Mouse (Mus musculus): ENCODE data around the gene Lats1. TPM values are rescaled to one million over a fixed set of nuclear protein-coding genes. Genes with fewer than 3 reads are reported as not detected.
A peak's percentile ranks its signal among the peaks of the same experiment; 100 is the strongest.

Lats1 gene
- polyA plus RNA-seq, 1 experiment from 2014 or later, result 5.5 TPM

- H3K36me3 ChIP-seq, result peaks cover 65% of the 10 kb centered on the region
Measured at GRCm38 (mm10) chr10:7673673-7674072, 7.3 kb upstream of the Lats1 start.

GRCm38 (mm10) chr10:7681343-7682025 is 470 bp downstream of the Lats1 start:
- H3K27me3 ChIP-seq (replicated peaks), result no peaks in the 10 kb centered on the region
- H3K4me1 ChIP-seq (replicated peaks), result peaks cover 36% of the 10 kb centered on the region
- H3K9ac ChIP-seq, result peak overlapping the region; percentile 96
- H3K36me3 ChIP-seq, result peaks cover 31% of the 10 kb centered on the region
- peak overlapping the region; percentile 93 for H3K4me3 ChIP-seq
- H3K4me2 ChIP-seq, result peak overlapping the region; percentile 89
- H3K9me3 ChIP-seq (replicated peaks), result no peaks in the 10 kb centered on the region
- under 1% methylated on average over 64 of the region's 64 CpGs for WGBS
- ATAC-seq (ENCODE audit: insufficient number of reproducible peaks, low FRiP score), result peak; percentile 90
- H3K27ac ChIP-seq (ENCODE audit: poor library complexity, severe bottlenecking), result peak overlapping the region; percentile 99

More at GRCm38 (mm10) chr10:7673673-7674072, 7.3 kb upstream of the Lats1 start:
- no peak overlapping the region for H3K4me2 ChIP-seq
- H3K9ac ChIP-seq, result no peak overlapping the region
- no peaks in the 10 kb centered on the region for H3K27me3 ChIP-seq (replicated peaks)
- H3K9me3 ChIP-seq (replicated peaks), result no peaks in the 10 kb centered on the region
- 55% methylated on average over 1 of the region's 1 CpGs for WGBS
- no peak overlapping the region for H3K4me3 ChIP-seq
- H3K27ac ChIP-seq (ENCODE audit: poor library complexity, severe bottlenecking), result no peak overlapping the region
- H3K4me1 ChIP-seq (replicated peaks), result 0 out of 2 replicates have a peak, but pooled peaks cover 5% of the 10 kb centered on the region
- no peak for ATAC-seq (ENCODE audit: insufficient number of reproducible peaks, low FRiP score)

GRCm38 (mm10) chr10:7682249-7682648 is 1.2 kb downstream of the Lats1 start:
- Histone ChIP-seq H3K9ac (peak overlapping the region; percentile 96), H3K4me1 (replicated peaks) (peaks cover 41% of the 10 kb centered on the region), H3K36me3 (peaks cover 23% of the 10 kb centered on the region), H3K4me2 (peak overlapping the region; percentile 89), H3K9me3 (replicated peaks) (no peaks in the 10 kb centered on the region), H3K27me3 (replicated peaks) (no peaks in the 10 kb centered on the region), H3K27ac (ENCODE audit: poor library complexity, severe bottlenecking) (no peak overlapping the region), H3K4me3 (peak overlapping the region; percentile 93)
- WGBS, result 47% methylated on average over 3 of the region's 3 CpGs
- no peak for ATAC-seq (ENCODE audit: insufficient number of reproducible peaks, low FRiP score)

GRCm38 (mm10) chr10:7686902-7687301 is 5.9 kb downstream of the Lats1 start:
- Histone ChIP-seq H3K9me3 (replicated peaks) (no peaks in the 10 kb centered on the region), H3K27me3 (replicated peaks) (no peaks in the 10 kb centered on the region), H3K4me2 (no peak overlapping the region), H3K9ac (no peak overlapping the region), H3K4me1 (replicated peaks) (peaks cover 26% of the 10 kb centered on the region), H3K27ac (ENCODE audit: poor library complexity, severe bottlenecking) (no peak overlapping the region), H3K4me3 (no peak overlapping the region), H3K36me3 (peaks cover 9% of the 10 kb centered on the region)
- 79% methylated on average over 6 of the region's 6 CpGs for WGBS
- no peak for ATAC-seq (ENCODE audit: insufficient number of reproducible peaks, low FRiP score)

- Histone ChIP-seq H3K4me1 (replicated peaks) (peaks cover 7% of the 10 kb centered on the region; the same call in 1 of the 2 replicates), H3K4me2 (no peak overlapping the region), H3K27me3 (replicated peaks) (no peaks in the 10 kb centered on the region), H3K9ac (no peak overlapping the region), H3K36me3 (peaks cover 78% of the 10 kb centered on the region), H3K27ac (ENCODE audit: poor library complexity, severe bottlenecking) (no peak overlapping the region), H3K4me3 (no peak overlapping the region), H3K9me3 (replicated peaks) (no peaks in the 10 kb centered on the region)
- no peak for ATAC-seq (ENCODE audit: insufficient number of reproducible peaks, low FRiP score)
Measured at GRCm38 (mm10) chr10:7695286-7695685, 14.3 kb downstream of the Lats1 start.

GRCm38 (mm10) chr10:7700120-7700519 is 19.1 kb downstream of the Lats1 start:
- WGBS, result 87% methylated on average over 3 of the region's 3 CpGs
- H3K4me3 ChIP-seq, result no peak overlapping the region
- peaks cover 85% of the 10 kb centered on the region for H3K36me3 ChIP-seq
- no peaks in the 10 kb centered on the region for H3K9me3 ChIP-seq (replicated peaks)
- no peaks in the 10 kb centered on the region for H3K27me3 ChIP-seq (replicated peaks)
- H3K4me1 ChIP-seq (replicated peaks), result no peaks in the 10 kb centered on the region
- no peak overlapping the region for H3K4me2 ChIP-seq
- no peak for ATAC-seq (ENCODE audit: insufficient number of reproducible peaks, low FRiP score)
- H3K9ac ChIP-seq, result no peak overlapping the region
- H3K27ac ChIP-seq (ENCODE audit: poor library complexity, severe bottlenecking), result no peak overlapping the region

GRCm38 (mm10) chr10:7702586-7702985 is 21.6 kb downstream of the Lats1 start:
- no peak overlapping the region for H3K4me2 ChIP-seq
- H3K4me1 ChIP-seq (replicated peaks), result no peaks in the 10 kb centered on the region
- ATAC-seq (ENCODE audit: insufficient number of reproducible peaks, low FRiP score), result no peak
- no peaks in the 10 kb centered on the region for H3K27me3 ChIP-seq (replicated peaks)
- H3K27ac ChIP-seq (ENCODE audit: poor library complexity, severe bottlenecking), result no peak overlapping the region
- no peak overlapping the region for H3K4me3 ChIP-seq
- H3K9me3 ChIP-seq (replicated peaks), result no peaks in the 10 kb centered on the region
- WGBS, result 90% methylated on average over 6 of the region's 6 CpGs
- no peak overlapping the region for H3K9ac ChIP-seq
- H3K36me3 ChIP-seq, result peaks cover 86% of the 10 kb centered on the region

GRCm38 (mm10) chr10:7710121-7710520 is 29.1 kb downstream of the Lats1 start:
- H3K9me3 ChIP-seq (replicated peaks), result no peaks in the 10 kb centered on the region
- H3K4me2 ChIP-seq, result no peak overlapping the region
- H3K9ac ChIP-seq, result no peak overlapping the region
- ATAC-seq (ENCODE audit: insufficient number of reproducible peaks, low FRiP score), result no peak
- H3K4me3 ChIP-seq, result no peak overlapping the region
- H3K36me3 ChIP-seq, result peaks cover 74% of the 10 kb centered on the region
- H3K27me3 ChIP-seq (replicated peaks), result no peaks in the 10 kb centered on the region
- WGBS, result 86% methylated on average over 5 of the region's 5 CpGs
- no peaks in the 10 kb centered on the region for H3K4me1 ChIP-seq (replicated peaks)
- no peak overlapping the region for H3K27ac ChIP-seq (ENCODE audit: poor library complexity, severe bottlenecking)

- Histone ChIP-seq H3K9me3 (replicated peaks) (no peaks in the 10 kb centered on the region), H3K36me3 (peaks cover 67% of the 10 kb centered on the region)
- 88% methylated on average over 13 of the region's 13 CpGs for WGBS
Measured at GRCm38 (mm10) chr10:7712506-7712905, 31.5 kb downstream of the Lats1 start.

GRCm38 (mm10) chr10:7715056-7715455 is 34.0 kb downstream of the Lats1 start:
- Histone ChIP-seq H3K4me1 (replicated peaks) (no peaks in the 10 kb centered on the region), H3K36me3 (peaks cover 52% of the 10 kb centered on the region), H3K27me3 (replicated peaks) (no peaks in the 10 kb centered on the region), H3K4me3 (no peak overlapping the region), H3K9me3 (replicated peaks) (no peaks in the 10 kb centered on the region; the same call in 1 of the 2 replicates), H3K4me2 (no peak overlapping the region), H3K27ac (ENCODE audit: poor library complexity, severe bottlenecking) (no peak overlapping the region), H3K9ac (no peak overlapping the region)
- no peak for ATAC-seq (ENCODE audit: insufficient number of reproducible peaks, low FRiP score)
- WGBS, result 82% methylated on average over 7 of the region's 7 CpGs

More at GRCm38 (mm10) chr10:7712506-7712905, 31.5 kb downstream of the Lats1 start:
- H3K4me1 ChIP-seq (replicated peaks), result no peaks in the 10 kb centered on the region
- no peak overlapping the region for H3K9ac ChIP-seq
- no peak overlapping the region for H3K4me3 ChIP-seq
- H3K4me2 ChIP-seq, result no peak overlapping the region
- no peaks in the 10 kb centered on the region for H3K27me3 ChIP-seq (replicated peaks)
- no peak for ATAC-seq (ENCODE audit: insufficient number of reproducible peaks, low FRiP score)
- H3K27ac ChIP-seq (ENCODE audit: poor library complexity, severe bottlenecking), result no peak overlapping the region

- peaks cover 9% of the 10 kb centered on the region for H3K4me1 ChIP-seq (replicated peaks)
- peak; percentile 99 for ATAC-seq (ENCODE audit: insufficient number of reproducible peaks, low FRiP score)
- no peaks in the 10 kb centered on the region for H3K27me3 ChIP-seq (replicated peaks)
- H3K9ac ChIP-seq, result peak within 1 kb of the TSS; percentile 87
- H3K27ac ChIP-seq (ENCODE audit: poor library complexity, severe bottlenecking), result peak within 1 kb of the TSS; percentile 31; the same call in 1 of the 2 replicates
- H3K4me3 ChIP-seq, result peak within 1 kb of the TSS; percentile 71
- no peaks in the 10 kb centered on the region for H3K36me3 ChIP-seq
- peak within 1 kb of the TSS; percentile 95 for H3K4me2 ChIP-seq
- WGBS, result under 1% methylated on average over 49 of the region's 49 CpGs
- H3K9me3 ChIP-seq (replicated peaks), result no peaks in the 10 kb centered on the region
Measured at GRCm38 (mm10) chr10:7725751-7726500, 44.9 kb downstream of the Lats1 start, which contains the start of gene Katna1. Gene Katna1 (plus strand): TSS chr10:7726000.
